Mouse (Mus musculus): ENCODE data around the gene Fam120a.

DNA sequence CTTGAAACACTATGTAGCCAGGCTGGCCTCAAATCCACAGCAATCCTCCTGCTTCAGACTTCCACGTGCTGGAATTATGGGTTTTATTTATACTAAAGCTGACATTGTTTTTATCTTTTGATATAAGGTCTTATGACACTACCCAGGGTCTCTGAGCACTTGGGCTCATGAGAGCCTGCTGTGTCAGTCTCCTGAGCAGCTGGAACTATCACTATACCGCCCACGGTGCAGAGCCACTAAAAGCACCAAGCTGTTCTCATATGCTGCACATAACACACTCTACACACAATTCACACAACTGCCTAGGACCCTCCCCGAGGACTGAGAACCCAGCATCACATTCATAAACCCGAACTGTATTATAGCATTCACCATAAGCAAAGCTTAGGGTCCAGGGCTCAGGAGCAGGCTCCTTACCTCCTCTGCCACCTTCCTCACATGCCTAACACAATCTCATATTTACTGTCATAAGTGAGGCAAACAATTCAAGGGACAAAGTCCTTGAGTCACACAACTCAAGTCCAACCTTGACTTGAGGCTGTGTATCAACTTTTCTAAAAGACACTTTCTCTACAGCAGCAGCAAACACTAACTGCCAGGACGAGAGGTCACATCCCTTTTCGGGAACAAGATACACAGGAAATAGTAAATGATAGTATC, 47.9 kb downstream of the Fam120a start:
- TF ChIP-seq GATA1 (IDR thresholded peaks at IDR 0.05; ENCODE audit: low read length): no peak
- no peak for TF ChIP-seq TAL1 (IDR thresholded peaks at IDR 0.05; ENCODE audit: low read length)

All from erythroblast, embryonic 14.5 days (primary cell).